Mouse (Mus musculus): Measurements from ENCODE around the gene Gm49336. TPM values are rescaled to one million over a fixed set of nuclear protein-coding genes. Genes with fewer than 3 reads are reported as not detected.
A peak's percentile ranks its signal among the peaks of the same experiment; 100 is the strongest.

The Gm49336 gene
- polyA plus RNA-seq, 1 experiment = 19.9 TPM

DNA sequence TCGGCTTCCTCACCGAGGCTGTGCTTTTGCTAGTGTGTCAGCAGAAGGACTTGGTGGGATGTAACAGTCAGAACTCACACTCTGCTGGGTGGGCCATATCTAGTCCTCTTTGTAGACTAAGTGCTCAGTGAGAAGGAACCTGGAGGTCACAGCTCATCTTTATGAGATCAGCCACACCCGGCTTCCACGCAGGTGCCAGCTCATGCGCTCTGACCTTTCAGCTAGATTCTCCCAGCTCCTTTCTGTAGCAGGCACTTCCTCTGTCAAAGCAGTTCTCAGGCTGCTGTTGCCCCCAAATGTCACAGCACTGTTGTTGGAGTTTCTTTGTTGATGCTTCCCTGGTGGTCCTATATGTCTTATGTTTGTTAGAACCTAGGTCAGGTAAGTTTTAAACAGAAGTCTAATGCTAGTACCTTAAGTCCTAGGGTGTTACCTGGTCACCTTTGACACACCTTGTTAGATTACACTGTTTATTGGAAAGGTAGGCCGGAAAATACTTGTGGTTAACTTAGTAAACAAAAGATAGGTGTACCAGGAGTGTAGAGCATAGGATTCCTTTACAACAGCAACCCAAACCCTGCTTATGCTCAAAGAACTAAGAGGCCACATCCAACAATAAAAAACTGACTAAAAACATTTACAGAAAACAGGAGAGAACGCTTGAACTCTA, 35.0 kb upstream of the Gm49336 start:
- H3K79me3 ChIP-seq (ENCODE audit: low read depth) = no peaks in the 10 kb centered on the region
- H3ac ChIP-seq (ENCODE audit: control insufficient read depth, insufficient read length, low read depth) = no peak overlapping the region
- no peak for TF ChIP-seq FOSL1 (IDR thresholded peaks at IDR 0.05; ENCODE audit: insufficient read depth, low read length, poor library complexity, severe bottlenecking)
- no peak for TF ChIP-seq MYOD1 (IDR thresholded peaks at IDR 0.05; ENCODE audit: control insufficient read depth, insufficient read length, low read depth)
- no peak for TF ChIP-seq CTCF (IDR thresholded peaks at IDR 0.05; ENCODE audit: control insufficient read depth, insufficient read depth, insufficient read length)
- TF ChIP-seq MAX (IDR thresholded peaks at IDR 0.05) = no peak
- no peak for TF ChIP-seq USF1 (IDR thresholded peaks at IDR 0.05; ENCODE audit: low read depth)
- no peaks in the 10 kb centered on the region for H3K79me2 ChIP-seq (ENCODE audit: control insufficient read depth, insufficient read depth)
- H3K27me3 ChIP-seq (ENCODE audit: control insufficient read depth, insufficient read depth, insufficient read length) = no peaks in the 10 kb centered on the region
- peaks cover 33% of the 10 kb centered on the region for H3K36me3 ChIP-seq (ENCODE audit: control insufficient read depth, insufficient read depth)
- H3K4me3 ChIP-seq (ENCODE audit: insufficient read depth, poor library complexity, severe bottlenecking) = no peak overlapping the region

DNA sequence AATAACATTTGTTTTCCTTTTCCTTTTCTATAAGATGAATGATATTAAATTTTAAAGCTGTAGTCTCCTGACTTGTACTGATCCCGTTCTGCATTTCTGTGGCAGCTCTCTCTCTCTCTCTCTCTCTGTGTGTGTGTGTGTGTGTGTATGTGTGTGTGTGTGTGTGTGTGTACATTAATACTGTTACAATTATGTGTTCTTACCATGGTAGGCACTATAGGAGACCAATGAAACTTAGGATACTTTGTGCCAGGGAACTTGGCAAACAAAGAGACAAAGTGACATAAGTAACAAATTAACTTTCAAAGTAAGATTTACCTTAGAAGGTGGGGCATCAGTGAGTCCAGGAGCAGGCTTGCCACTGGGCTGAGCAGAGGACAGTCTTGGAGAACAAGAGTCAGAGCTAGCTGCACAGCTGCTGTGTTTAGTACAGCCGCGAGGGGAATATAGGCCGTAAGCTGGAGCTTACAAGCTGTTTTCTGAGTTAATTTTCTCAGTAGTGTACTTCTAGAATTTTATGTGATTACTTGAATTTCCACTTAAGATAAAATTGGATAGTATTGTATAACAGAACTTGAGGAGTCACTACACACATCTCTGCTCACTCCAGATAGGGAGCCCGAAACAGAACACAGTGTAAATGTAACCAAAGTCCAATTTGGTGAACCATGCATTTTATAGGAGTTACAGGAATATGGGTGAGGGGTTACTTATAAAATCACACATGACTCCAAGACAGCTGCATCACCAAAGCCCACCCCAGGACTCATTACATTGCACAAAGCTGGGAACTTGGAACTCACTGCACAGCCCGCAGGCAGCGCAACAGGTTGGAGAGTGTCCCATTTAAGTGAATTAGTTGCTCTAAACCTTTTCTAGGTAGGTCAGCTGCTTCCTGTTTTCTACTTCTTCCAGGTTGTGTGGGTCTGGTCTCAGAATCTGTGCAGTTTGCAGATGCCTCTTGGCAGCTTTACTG, 24.3 kb upstream of the Gm49336 start:
- Histone ChIP-seq H3K27me3 (ENCODE audit: control insufficient read depth, insufficient read depth, insufficient read length) (no peaks in the 10 kb centered on the region), H3K36me3 (ENCODE audit: control insufficient read depth, insufficient read depth) (no peaks in the 10 kb centered on the region), H3K79me3 (ENCODE audit: low read depth) (peaks cover 8% of the 10 kb centered on the region), H3ac (ENCODE audit: control insufficient read depth, insufficient read length, low read depth) (no peak overlapping the region), H3K4me3 (ENCODE audit: insufficient read depth, poor library complexity, severe bottlenecking) (no peak overlapping the region), H3K79me2 (ENCODE audit: control insufficient read depth, insufficient read depth) (peaks cover 30% of the 10 kb centered on the region)
- TF ChIP-seq MYOD1 (IDR thresholded peaks at IDR 0.05; ENCODE audit: control insufficient read depth, insufficient read length, low read depth) = no peak
- TF ChIP-seq CEBPB (IDR thresholded peaks at IDR 0.05; ENCODE audit: low read depth) = no peak
- no peak for TF ChIP-seq MYOG (IDR thresholded peaks at IDR 0.05; ENCODE audit: control insufficient read depth, extremely low read depth, insufficient read length)
- TF ChIP-seq MAX (IDR thresholded peaks at IDR 0.05) = no peak
- no peak for TF ChIP-seq CTCF (IDR thresholded peaks at IDR 0.05; ENCODE audit: control insufficient read depth, insufficient read depth, insufficient read length)
- no peak for TF ChIP-seq FOSL1 (IDR thresholded peaks at IDR 0.05; ENCODE audit: insufficient read depth, low read length, poor library complexity, severe bottlenecking)
- TF ChIP-seq USF1 (IDR thresholded peaks at IDR 0.05; ENCODE audit: low read depth) = no peak

GRCm38 (mm10) chr14:60273346-60273745, 22.0 kb upstream of the Gm49336 start:
- no peak for TF ChIP-seq MAX (IDR thresholded peaks at IDR 0.05)
- H3K79me2 ChIP-seq (ENCODE audit: control insufficient read depth, insufficient read depth) = peaks cover 48% of the 10 kb centered on the region
- H3K36me3 ChIP-seq (ENCODE audit: control insufficient read depth, insufficient read depth) = no peaks in the 10 kb centered on the region
- H3ac ChIP-seq (ENCODE audit: control insufficient read depth, insufficient read length, low read depth) = no peak overlapping the region
- peaks cover 15% of the 10 kb centered on the region for H3K79me3 ChIP-seq (ENCODE audit: low read depth)
- H3K27me3 ChIP-seq (ENCODE audit: control insufficient read depth, insufficient read depth, insufficient read length) = no peaks in the 10 kb centered on the region
- no peak overlapping the region for H3K4me3 ChIP-seq (ENCODE audit: insufficient read depth, poor library complexity, severe bottlenecking)

DNA sequence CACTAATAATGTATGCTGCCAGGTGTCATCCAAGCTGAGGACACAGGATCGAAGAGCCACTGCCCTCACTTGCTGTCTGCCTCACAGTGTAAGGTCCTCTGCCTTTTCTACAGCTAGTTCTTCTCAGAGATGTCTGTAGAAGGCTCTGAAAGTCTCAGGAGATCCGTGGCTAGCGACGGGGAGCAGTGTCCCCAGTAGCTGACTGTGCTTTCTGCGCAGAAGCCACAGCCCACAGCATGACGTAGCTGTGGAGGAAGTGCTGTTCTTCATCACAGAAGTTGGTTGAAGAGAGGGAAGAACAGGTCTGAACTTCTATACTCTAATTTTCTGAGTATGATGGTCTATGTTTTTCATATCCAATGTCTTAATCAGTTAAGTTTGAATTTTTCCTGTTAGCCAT, 18.0 kb upstream of the Gm49336 start:
- Histone ChIP-seq H3K79me3 (ENCODE audit: low read depth) (peaks cover 28% of the 10 kb centered on the region), H3K36me3 (ENCODE audit: control insufficient read depth, insufficient read depth) (no peaks in the 10 kb centered on the region), H3K4me3 (ENCODE audit: insufficient read depth, poor library complexity, severe bottlenecking) (no peak overlapping the region), H3K79me2 (ENCODE audit: control insufficient read depth, insufficient read depth) (peaks cover 68% of the 10 kb centered on the region), H3K27me3 (ENCODE audit: control insufficient read depth, insufficient read depth, insufficient read length) (no peaks in the 10 kb centered on the region), H3ac (ENCODE audit: control insufficient read depth, insufficient read length, low read depth) (no peak overlapping the region)
- no peak for TF ChIP-seq USF1 (IDR thresholded peaks at IDR 0.05; ENCODE audit: low read depth)

DNA sequence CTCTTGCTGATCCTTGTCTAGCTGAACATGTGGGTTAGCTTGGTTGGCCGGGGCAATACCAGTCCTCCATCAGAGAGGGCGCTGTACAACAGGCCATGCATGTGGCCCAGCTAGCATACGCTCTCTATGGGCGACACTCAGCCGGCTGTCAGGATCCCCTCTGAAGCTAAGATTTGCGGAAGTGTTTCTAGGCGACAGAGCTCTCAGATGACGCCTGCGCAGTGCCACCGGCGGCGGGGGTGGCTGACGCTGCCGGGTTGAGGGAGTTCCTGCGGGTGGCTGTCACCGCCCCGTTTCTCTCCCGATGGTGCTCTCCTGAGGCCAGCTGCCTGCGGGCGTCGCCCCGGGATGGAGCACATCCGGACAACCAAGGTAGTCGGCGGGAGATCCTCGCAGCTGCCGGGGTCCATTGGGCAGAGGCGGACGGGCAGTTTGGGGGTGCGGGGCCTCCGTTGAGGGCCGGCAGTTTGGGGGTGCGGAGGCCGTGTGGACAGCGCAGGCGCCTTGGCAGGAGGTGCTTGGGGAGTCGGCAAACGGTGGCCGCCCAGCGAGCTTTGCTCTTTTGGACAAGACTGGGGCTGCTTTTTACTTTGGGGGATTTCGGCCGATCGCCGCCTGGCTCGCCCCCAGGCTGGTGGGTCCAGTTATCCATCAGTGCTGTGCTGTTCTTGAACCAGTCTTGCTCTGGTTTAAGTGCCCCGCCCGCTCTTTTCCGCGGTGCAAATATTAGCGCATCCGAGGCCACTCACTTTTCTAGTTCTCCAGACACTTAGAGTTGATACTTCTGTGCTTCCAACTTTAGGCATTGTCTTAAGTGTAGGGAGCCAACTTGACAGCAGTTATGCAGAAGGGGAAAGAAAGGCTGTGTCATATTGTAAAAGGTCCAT, 13.9 kb upstream of the Gm49336 start, which contains the start of gene Mtmr6:
Gene Mtmr6, plus strand, starts transcription at position 239 of the 887 bp plus-strand sequence.
- peak within 1 kb of the TSS; percentile 77 for H3ac ChIP-seq (ENCODE audit: control insufficient read depth, insufficient read length, low read depth)
- TF ChIP-seq MAX (IDR thresholded peaks at IDR 0.05) (peak; percentile 91), MYOD1 (IDR thresholded peaks at IDR 0.05; ENCODE audit: control insufficient read depth, insufficient read length, low read depth) (peak; percentile 2), MYOG (IDR thresholded peaks at IDR 0.05; ENCODE audit: control insufficient read depth, extremely low read depth, insufficient read length) (no peak), CTCF (IDR thresholded peaks at IDR 0.05; ENCODE audit: control insufficient read depth, insufficient read depth, insufficient read length) (peak; percentile 90)
- H3K27me3 ChIP-seq (ENCODE audit: control insufficient read depth, insufficient read depth, insufficient read length) = no peaks in the 10 kb centered on the region
- H3K36me3 ChIP-seq (ENCODE audit: control insufficient read depth, insufficient read depth) = no peaks in the 10 kb centered on the region
- H3K79me2 ChIP-seq (ENCODE audit: control insufficient read depth, insufficient read depth) = peaks cover 43% of the 10 kb centered on the region
- H3K4me3 ChIP-seq (ENCODE audit: insufficient read depth, poor library complexity, severe bottlenecking) = peak within 1 kb of the TSS; percentile 64
- H3K79me3 ChIP-seq (ENCODE audit: low read depth) = peaks cover 20% of the 10 kb centered on the region

All from C2C12 (cell line).